Mouse (Mus musculus) CH12.LX (cell line): ENCODE measurements around the gene Zfp36l1. TPM values are rescaled to one million over a fixed set of nuclear protein-coding genes. Genes with fewer than 3 reads are reported as not detected.

Experiments used
- DNase-seq: peaks from one replicate; pipeline ENCODE4 v3.0.0-alpha.2; 2013; ENCODE audit errors: extremely low read depth
- H3K27ac ChIP-seq: 2 replicates; pipeline ENCODE4 v1.5.1; 2012; ENCODE audit warnings: low read depth, mild to moderate bottlenecking, control low read depth, moderate library complexity; ENCODE audit not compliant: insufficient read depth
- H3K27me3 ChIP-seq: replicated peaks from 2 replicates; pipeline ENCODE3; 2012; ENCODE audit warnings: inconsistent platforms
- H3K36me3 ChIP-seq, 2 experiments: replicated peaks in 1 of 2; 2 replicates each; pipeline versions ENCODE3 to v1.6.1; 2012; ENCODE audit warnings: inconsistent platforms in 1 of 2, low read length in 1 of 2, mild to moderate bottlenecking in 1 of 2, mixed read lengths in 1 of 2, moderate library complexity in 1 of 2; ENCODE audit not compliant: control insufficient read depth in 1 of 2, insufficient read depth in 1 of 2
- H3K4me1 ChIP-seq, 2 experiments: 2 replicates each; pipeline ENCODE4 v1.6.1; 2012; ENCODE audit warnings: inconsistent platforms in 1 of 2, moderate library complexity in 1 of 2; ENCODE audit not compliant: insufficient read depth in 2 of 2, control insufficient read depth in 1 of 2
- H3K4me2 ChIP-seq: 2 replicates; pipeline ENCODE4 v1.6.1; 2012; ENCODE audit warnings: low read depth, mild to moderate bottlenecking, control low read depth; ENCODE audit not compliant: poor library complexity, insufficient read depth, severe bottlenecking
- H3K4me3 ChIP-seq, 3 experiments: fragments of 150-350 bp in 1 of 3; sonication (generic) in 1 of 3; replicated peaks in 1 of 3; 2 replicates each; pipeline versions ENCODE3 to v1.5.1; 2011 to 2012; ENCODE audit warnings: low read depth in 2 of 3, low read length in 2 of 3, mild to moderate bottlenecking in 2 of 3, moderate library complexity in 2 of 3, control low read depth in 1 of 3, improper control_type of control experiment in 1 of 3, inconsistent platforms in 1 of 3, mixed read lengths in 1 of 3; ENCODE audit not compliant: poor library complexity in 1 of 3
- H3K79me2 ChIP-seq: replicated peaks from 2 replicates; pipeline ENCODE4 v1.6.1; 2012; ENCODE audit warnings: mild to moderate bottlenecking, moderate library complexity; ENCODE audit not compliant: control insufficient read depth, poor library complexity, insufficient read depth, severe bottlenecking; ENCODE audit errors: extremely low read depth
- H3K9ac ChIP-seq: 2 replicates; pipeline ENCODE4 v1.6.1; 2012; ENCODE audit warnings: low read depth, mild to moderate bottlenecking, control low read depth, moderate library complexity; ENCODE audit not compliant: insufficient read depth
- H3K9me3 ChIP-seq: replicated peaks from 2 replicates; pipeline ENCODE3; 2012; ENCODE audit warnings: low read length, inconsistent platforms, mixed read lengths
- BHLHE40 ChIP-seq: IDR thresholded peaks from 2 replicates; pipeline ENCODE4 v1.6.1; 2011; ENCODE audit warnings: mild to moderate bottlenecking, low read depth, low read length, improper control_type of control experiment
- CHD1 ChIP-seq: IDR thresholded peaks from 2 replicates; pipeline ENCODE4 v1.6.1; 2012; ENCODE audit warnings: low read depth, low read length, improper control_type of control experiment, inconsistent platforms
- CTCF ChIP-seq, 2 experiments: IDR thresholded peaks in 1 of 2; conservative IDR thresholded peaks in 1 of 2; 2 replicates each; pipeline ENCODE4 v1.5.1; 2011 to 2012; ENCODE audit warnings: low read depth in 2 of 2, low read length in 2 of 2, improper control_type of control experiment in 1 of 2, inconsistent platforms in 1 of 2, mild to moderate bottlenecking in 1 of 2, moderate library complexity in 1 of 2
- E2F4 ChIP-seq: IDR thresholded peaks from 2 replicates; pipeline ENCODE4 v1.6.1; 2011; ENCODE audit warnings: low read depth, low read length, improper control_type of control experiment; ENCODE audit not compliant: insufficient replicate concordance
- ELF1 ChIP-seq: IDR thresholded peaks from 2 replicates; pipeline ENCODE4 v1.6.1; 2014; ENCODE audit warnings: low read depth, mild to moderate bottlenecking, inconsistent platforms, low read length, improper control_type of control experiment
- EP300 ChIP-seq: IDR thresholded peaks from 2 replicates; pipeline ENCODE4 v1.6.1; 2011; ENCODE audit warnings: low read length, improper control_type of control experiment
- GABPA ChIP-seq: IDR thresholded peaks from 2 replicates; pipeline ENCODE4 v1.6.1; 2012; ENCODE audit warnings: low read depth, low read length, improper control_type of control experiment, inconsistent platforms; ENCODE audit not compliant: insufficient replicate concordance
- HCFC1 ChIP-seq: IDR thresholded peaks from 2 replicates; pipeline ENCODE4 v1.6.1; 2012; ENCODE audit warnings: low read depth, mild to moderate bottlenecking, inconsistent platforms, low read length, improper control_type of control experiment
- IRF4 ChIP-seq: IDR thresholded peaks from 2 replicates; pipeline ENCODE4 v1.6.1; 2014; ENCODE audit warnings: low read depth, mild to moderate bottlenecking, inconsistent platforms, low read length, improper control_type of control experiment
- JUN ChIP-seq: IDR thresholded peaks from 2 replicates; pipeline ENCODE4 v1.6.1; 2011; ENCODE audit warnings: low read depth, mild to moderate bottlenecking, low read length, improper control_type of control experiment, moderate library complexity; ENCODE audit not compliant: insufficient read depth
- JUND ChIP-seq: conservative IDR thresholded peaks from 2 replicates; pipeline ENCODE4 v1.6.1; 2011; ENCODE audit warnings: low read depth, low read length, improper control_type of control experiment
- KAT2A ChIP-seq: IDR thresholded peaks from 2 replicates; pipeline ENCODE4 v1.6.1; 2012; ENCODE audit warnings: low read length, improper control_type of control experiment, inconsistent platforms; ENCODE audit not compliant: insufficient replicate concordance
- MAFK ChIP-seq: IDR thresholded peaks from 2 replicates; pipeline ENCODE4 v1.6.1; 2011; ENCODE audit warnings: low read length, improper control_type of control experiment; ENCODE audit not compliant: insufficient replicate concordance
- MAX ChIP-seq: IDR thresholded peaks from 2 replicates; pipeline ENCODE4 v1.6.1; 2011; ENCODE audit warnings: low read length, improper control_type of control experiment
- MEF2A ChIP-seq: IDR thresholded peaks from 2 replicates; pipeline ENCODE4 v1.6.1; 2014; ENCODE audit warnings: low read depth, mild to moderate bottlenecking, inconsistent platforms, low read length, improper control_type of control experiment, borderline replicate concordance
- MXI1 ChIP-seq: IDR thresholded peaks from 2 replicates; pipeline ENCODE4 v1.6.1; 2011; ENCODE audit warnings: mild to moderate bottlenecking, low read depth, low read length, improper control_type of control experiment
- MYC ChIP-seq: IDR thresholded peaks from 2 replicates; pipeline ENCODE4 v1.6.1; 2011; ENCODE audit warnings: low read depth, mild to moderate bottlenecking, improper control_type of control experiment, low read length
- NELFE ChIP-seq: IDR thresholded peaks from 2 replicates; pipeline ENCODE4 v1.6.1; 2011; ENCODE audit warnings: low read depth, low read length, improper control_type of control experiment
- NRF1 ChIP-seq: IDR thresholded peaks from 2 replicates; pipeline ENCODE4 v1.6.1; 2014; ENCODE audit warnings: low read depth, mild to moderate bottlenecking, inconsistent platforms, low read length, improper control_type of control experiment, moderate library complexity
- POLR2A ChIP-seq: IDR thresholded peaks from 2 replicates; pipeline ENCODE4 v1.6.1; 2011; ENCODE audit warnings: low read depth, mild to moderate bottlenecking, improper control_type of control experiment, low read length
- POLR2AphosphoS2 ChIP-seq: IDR thresholded peaks from 2 replicates; pipeline ENCODE4 v1.6.1; 2011; ENCODE audit warnings: low read depth, low read length, improper control_type of control experiment
- RAD21 ChIP-seq: IDR thresholded peaks from 2 replicates; pipeline ENCODE4 v1.6.1; 2011; ENCODE audit warnings: low read depth, mild to moderate bottlenecking, low read length, improper control_type of control experiment, moderate library complexity
- RCOR1 ChIP-seq: conservative IDR thresholded peaks from 2 replicates; pipeline ENCODE4 v1.6.1; 2012; ENCODE audit warnings: low read depth, mild to moderate bottlenecking, inconsistent platforms, low read length, improper control_type of control experiment
- SIN3A ChIP-seq: IDR thresholded peaks from 2 replicates; pipeline ENCODE4 v1.6.1; 2012; ENCODE audit warnings: low read length, improper control_type of control experiment, inconsistent platforms
- SMC3 ChIP-seq: IDR thresholded peaks from 2 replicates; pipeline ENCODE4 v1.6.1; 2011; ENCODE audit warnings: low read depth, low read length, improper control_type of control experiment
- TBP ChIP-seq: conservative IDR thresholded peaks from 2 replicates; pipeline ENCODE4 v1.6.1; 2011; ENCODE audit warnings: low read depth, low read length, improper control_type of control experiment
- TCF12 ChIP-seq: IDR thresholded peaks from 2 replicates; pipeline ENCODE4 v1.6.1; 2014; ENCODE audit warnings: low read depth, mild to moderate bottlenecking, inconsistent platforms, low read length, improper control_type of control experiment
- UBTF ChIP-seq: IDR thresholded peaks from 2 replicates; pipeline ENCODE4 v1.6.1; 2012; ENCODE audit warnings: low read depth, mild to moderate bottlenecking, inconsistent platforms, low read length, improper control_type of control experiment, moderate library complexity
- ZC3H11A ChIP-seq: IDR thresholded peaks from 2 replicates; pipeline ENCODE4 v1.6.1; 2012; ENCODE audit warnings: low read depth, mild to moderate bottlenecking, inconsistent platforms, low read length, improper control_type of control experiment
- ZKSCAN1 ChIP-seq: IDR thresholded peaks from 2 replicates; pipeline ENCODE4 v1.6.1; 2012; ENCODE audit warnings: low read depth, inconsistent platforms, low read length, improper control_type of control experiment, borderline replicate concordance
- ZMIZ1 ChIP-seq: IDR thresholded peaks from 2 replicates; pipeline ENCODE4 v1.6.1; 2012; ENCODE audit warnings: low read depth, mild to moderate bottlenecking, inconsistent platforms, low read length, improper control_type of control experiment
- ZNF384 ChIP-seq: IDR thresholded peaks from 2 replicates; pipeline ENCODE4 v1.6.1; 2012; ENCODE audit warnings: low read depth, low read length, improper control_type of control experiment, inconsistent platforms
- dilution Hi-C: fragments of 300-500 bp; cut with MboI; formaldehyde crosslinking; loops from 2 replicates; pipeline ENCODE4 v1.14.3; 2020; ENCODE audit warnings: low sequenced_read_pairs; ENCODE audit not compliant: extremely low pct_unique_long_range_greater_than_20kb, extremely low pct_ligation_motif_present
- in situ Hi-C: fragments of 300-500 bp; cut with MboI; formaldehyde crosslinking; loops from 3 replicates; pipeline ENCODE4 v1.14.3; 2019; ENCODE audit warnings: low sequenced_read_pairs, low pct_ligation_motif_present, low pct_unique_long_range_greater_than_20kb, mixed read lengths
- polyA plus RNA-seq: library from polyadenylated mRNA; unstranded; fragments of >175 nt; gene quantifications from 2 replicates; pipeline ENCODE4 v1.2.1, GENCODE M21; 2012; ENCODE audit warnings: low read depth; ENCODE audit not compliant: insufficient read length
- total RNA-seq, 2 experiments: library from RNA; depleted of rRNA; stranded (reverse); fragments of 300-350 nt in 1 of 2; fragments of >200 nt in 1 of 2; gene quantifications; 2 replicates each; pipeline ENCODE4 v1.2.3; 2012 to 2014

Zfp36l1 gene
- total and polyA plus RNA-seq, 3 experiments, result 32.7 to 192 (median 50.7) TPM

DNA sequence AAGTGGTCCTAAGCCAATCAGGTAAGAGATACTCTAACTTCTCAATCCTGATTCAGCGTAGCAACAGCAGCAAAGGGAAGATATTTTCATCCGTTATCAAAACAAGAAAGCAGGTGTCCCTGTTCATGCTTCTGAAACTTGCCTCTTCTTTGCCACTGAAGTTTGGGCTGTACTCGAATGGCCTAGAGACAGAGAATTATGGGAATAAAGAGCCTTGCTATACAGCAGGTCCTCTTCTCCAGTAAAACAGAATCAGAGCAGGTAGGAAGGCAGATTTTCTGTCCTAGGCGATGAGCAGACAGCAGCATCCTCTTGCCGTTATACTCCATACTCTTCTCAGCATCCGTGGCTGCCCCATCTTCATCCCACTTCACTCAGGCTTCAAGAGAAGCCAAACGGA lies 44.8 kb downstream of the Zfp36l1 start:
- no peaks in the 10 kb centered on the region for H3K27me3 ChIP-seq
- peak overlapping the region; percentile 89 for H3K27ac ChIP-seq
- no peaks in the 10 kb centered on the region for H3K79me2 ChIP-seq
- dilution Hi-C loops (no loop called here), in situ Hi-C loops (loop anchor here (5.0 kb wide), 1 partner anchor 34 kb away; no protein-coding TSS in a partner anchor)
- H3K9me3 ChIP-seq, result no peaks in the 10 kb centered on the region
- H3K36me3 ChIP-seq, result no peaks in the 10 kb centered on the region
- peak overlapping the region in 1 of 3 experiments; percentile 21 for H3K4me3 ChIP-seq
- H3K4me1 ChIP-seq, result peaks cover 39 to 91% of the 10 kb centered on the region in 2 experiments
- TF ChIP-seq GABPA (no peak), MAX (0 out of 2 replicates have a peak, but pooled peaks have one; percentile 25), SIN3A (no peak)
- 0 out of 2 replicates have a peak overlapping the region, but pooled peaks have one; percentile 55 for H3K4me2 ChIP-seq
- no peak for DNase-seq
- H3K9ac ChIP-seq, result peak overlapping the region; percentile 36; the same call in 1 of the 2 replicates

DNA sequence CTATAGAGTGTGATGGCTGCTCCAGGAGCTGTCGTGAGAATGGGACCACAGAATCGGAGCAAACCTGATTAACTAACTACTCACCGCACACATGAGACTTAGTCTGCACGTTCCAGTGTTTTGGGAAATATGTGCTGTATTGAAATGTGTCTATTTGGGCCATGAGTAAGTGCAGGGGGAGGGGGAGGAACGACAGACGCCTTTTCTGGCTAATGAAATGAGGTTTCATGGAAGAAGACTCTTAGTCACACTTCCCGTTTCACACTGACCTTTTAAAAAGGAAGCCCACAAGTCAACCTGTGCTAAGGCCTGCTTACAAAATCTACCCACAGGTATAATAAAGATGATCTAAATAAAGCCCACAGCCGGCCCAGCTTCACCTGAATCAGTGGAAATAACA lies 47.8 kb downstream of the Zfp36l1 start:
- in situ Hi-C loops (loop anchor here (5.0 kb wide), 1 partner anchor 37 kb away; no protein-coding TSS in a partner anchor), dilution Hi-C loops (no loop called here)
- Histone ChIP-seq H3K27me3 (no peaks in the 10 kb centered on the region), H3K9me3 (no peaks in the 10 kb centered on the region), H3K27ac (peak overlapping the region; percentile 45; the same call in 1 of the 2 replicates), H3K9ac (peak overlapping the region; percentile 17; the same call in 1 of the 2 replicates), H3K4me3 (no peak overlapping the region), H3K4me2 (0 out of 2 replicates have a peak overlapping the region, but pooled peaks have one; percentile 3), H3K79me2 (no peaks in the 10 kb centered on the region), H3K4me1 (peaks cover 57 to 97% of the 10 kb centered on the region in 2 experiments), H3K36me3 (no peaks in the 10 kb centered on the region)
- peak; percentile 75 for DNase-seq
- TF ChIP-seq GABPA (no peak), RAD21 (no peak; the same call in none of the 2 replicates), CTCF (conservative IDR thresholded peaks at IDR 0.05 in 1 of 2, IDR thresholded peaks at IDR 0.05 in 1 of 2; ENCODE audit: low read depth in 2 of 2, low read length in 2 of 2) (no peak), EP300 (peak; percentile 92), MYC (0 out of 2 replicates have a peak, but pooled peaks have one; percentile 28), MXI1 (peak; percentile 42; the same call in 1 of the 2 replicates), ZC3H11A (no peak), MAFK (0 out of 2 replicates have a peak, but pooled peaks have one; percentile 41), TCF12 (peak; percentile 60), KAT2A (no peak), UBTF (no peak), TBP (0 out of 2 replicates have a peak, but pooled peaks have one; percentile 50), ZMIZ1 (no peak), RCOR1 (0 out of 2 replicates have a peak, but pooled peaks have one; percentile 28), POLR2A (no peak), HCFC1 (peak; percentile 22; the same call in 1 of the 2 replicates), MEF2A (peak; percentile 80), SMC3 (peak; percentile 23), NELFE (no peak), CHD1 (0 out of 2 replicates have a peak, but pooled peaks have one; percentile 35), ELF1 (no peak; the same call in 1 of the 2 replicates), JUN (peak; percentile 37; the same call in 1 of the 2 replicates), IRF4 (peak; percentile 90), POLR2AphosphoS2 (no peak), JUND (peak; percentile 43; the same call in 1 of the 2 replicates), ZNF384 (no peak), ZKSCAN1 (no peak), BHLHE40 (peak; percentile 97), E2F4 (no peak), NRF1 (0 out of 2 replicates have a peak, but pooled peaks have one; percentile 13)
